Mouse (Mus musculus): ENCODE measurements around the gene Masp2. TPM values are rescaled to one million over a fixed set of nuclear protein-coding genes. Genes with fewer than 3 reads are reported as not detected.

Masp2 gene
- polyA plus RNA-seq, 1 experiment from 2014 or later = 0.10 TPM

- no peaks in the 10 kb centered on the region for H3K9me3 ChIP-seq
- H3K27ac ChIP-seq = no peak overlapping the region
- 77% methylated on average over 9 of the region's 9 CpGs for WGBS
Observed at GRCm38 (mm10) chr4:148586648-148587047, 15.7 kb upstream of the Masp2 start.

GRCm38 (mm10) chr4:148588793-148589192 is 13.6 kb upstream of the Masp2 start:
- WGBS = 83% methylated on average over 9 of the region's 9 CpGs
- Histone ChIP-seq H3K4me2 (no peak overlapping the region), H3K4me3 (replicated peaks) (no peak overlapping the region), H3K9ac (replicated peaks) (no peak overlapping the region), H3K27ac (no peak overlapping the region), H3K4me1 (replicated peaks) (peaks cover 15% of the 10 kb centered on the region), H3K27me3 (no peaks in the 10 kb centered on the region), H3K9me3 (no peaks in the 10 kb centered on the region), H3K36me3 (peaks cover 12% of the 10 kb centered on the region)
- no peak for ATAC-seq (ENCODE audit: insufficient number of reproducible peaks, insufficient read depth, low FRiP score, low TSS enrichment, low read depth)

More at GRCm38 (mm10) chr4:148586648-148587047, 15.7 kb upstream of the Masp2 start:
- H3K4me3 ChIP-seq (replicated peaks) = no peak overlapping the region
- H3K4me1 ChIP-seq (replicated peaks) = peaks cover 4% of the 10 kb centered on the region; the same call in 1 of the 2 replicates
- no peaks in the 10 kb centered on the region for H3K27me3 ChIP-seq
- no peak overlapping the region for H3K4me2 ChIP-seq
- H3K36me3 ChIP-seq = peaks cover 20% of the 10 kb centered on the region
- H3K9ac ChIP-seq (replicated peaks) = no peak overlapping the region
- no peak for ATAC-seq (ENCODE audit: insufficient number of reproducible peaks, insufficient read depth, low FRiP score, low TSS enrichment, low read depth)

GRCm38 (mm10) chr4:148589565-148589964 is 12.8 kb upstream of the Masp2 start:
- peaks cover 19% of the 10 kb centered on the region for H3K36me3 ChIP-seq
- H3K27me3 ChIP-seq = no peaks in the 10 kb centered on the region
- no peak overlapping the region for H3K4me3 ChIP-seq (replicated peaks)
- H3K4me1 ChIP-seq (replicated peaks) = peaks cover 15% of the 10 kb centered on the region
- ATAC-seq (ENCODE audit: insufficient number of reproducible peaks, insufficient read depth, low FRiP score, low TSS enrichment, low read depth) = no peak
- WGBS = 54% methylated on average over 7 of the region's 8 CpGs
- no peak overlapping the region for H3K27ac ChIP-seq
- H3K4me2 ChIP-seq = no peak overlapping the region
- H3K9ac ChIP-seq (replicated peaks) = no peak overlapping the region
- no peaks in the 10 kb centered on the region for H3K9me3 ChIP-seq

GRCm38 (mm10) chr4:148590421-148591170 is 11.8 kb upstream of the Masp2 start:
- Histone ChIP-seq H3K4me3 (replicated peaks) (peak overlapping the region; percentile 98), H3K27me3 (no peaks in the 10 kb centered on the region), H3K4me1 (replicated peaks) (peaks cover 15% of the 10 kb centered on the region), H3K9ac (replicated peaks) (peak overlapping the region; percentile 52), H3K36me3 (peaks cover 30% of the 10 kb centered on the region), H3K27ac (peak overlapping the region; percentile 66), H3K9me3 (no peaks in the 10 kb centered on the region), H3K4me2 (peak overlapping the region; percentile 91)
- ATAC-seq (ENCODE audit: insufficient number of reproducible peaks, insufficient read depth, low FRiP score, low TSS enrichment, low read depth) = no peak
- WGBS = 7% methylated on average over 18 of the region's 18 CpGs

GRCm38 (mm10) chr4:148591171-148591630 is 11.2 kb upstream of the Masp2 start, which contains the start of gene Srm:
Gene Srm (plus strand): TSS chr4:148591503.
- Histone ChIP-seq H3K4me1 (replicated peaks) (peaks cover 15% of the 10 kb centered on the region), H3K27me3 (no peaks in the 10 kb centered on the region), H3K4me2 (peak within 1 kb of the TSS; percentile 91), H3K9ac (replicated peaks) (peak within 1 kb of the TSS; percentile 88), H3K9me3 (no peaks in the 10 kb centered on the region), H3K4me3 (replicated peaks) (peak within 1 kb of the TSS; percentile 98), H3K27ac (peak within 1 kb of the TSS; percentile 66), H3K36me3 (peaks cover 36% of the 10 kb centered on the region)
- 0% methylated on average over 33 of the region's 50 CpGs for WGBS
- ATAC-seq (ENCODE audit: insufficient number of reproducible peaks, insufficient read depth, low FRiP score, low TSS enrichment, low read depth) = peak; percentile 98

- peak overlapping the region; percentile 91 for H3K4me2 ChIP-seq
- H3K27ac ChIP-seq = no peak overlapping the region
- peaks cover 42% of the 10 kb centered on the region for H3K36me3 ChIP-seq
- H3K9ac ChIP-seq (replicated peaks) = peak overlapping the region; percentile 88
- peaks cover 15% of the 10 kb centered on the region for H3K4me1 ChIP-seq (replicated peaks)
- H3K4me3 ChIP-seq (replicated peaks) = peak overlapping the region; percentile 98
- WGBS = 1% methylated on average over 47 of the region's 53 CpGs
- H3K27me3 ChIP-seq = no peaks in the 10 kb centered on the region
- peak; percentile 63 for ATAC-seq (ENCODE audit: insufficient number of reproducible peaks, insufficient read depth, low FRiP score, low TSS enrichment, low read depth)
- H3K9me3 ChIP-seq = no peaks in the 10 kb centered on the region
Observed at GRCm38 (mm10) chr4:148591637-148592380, 10.5 kb upstream of the Masp2 start.

GRCm38 (mm10) chr4:148593996-148594395 is 8.4 kb upstream of the Masp2 start:
- H3K4me3 ChIP-seq (replicated peaks) = no peak overlapping the region
- 95% methylated on average over 11 of the region's 11 CpGs for WGBS
- peaks cover 15% of the 10 kb centered on the region for H3K4me1 ChIP-seq (replicated peaks)
- no peak overlapping the region for H3K4me2 ChIP-seq
- no peaks in the 10 kb centered on the region for H3K9me3 ChIP-seq
- peaks cover 64% of the 10 kb centered on the region for H3K36me3 ChIP-seq
- no peak overlapping the region for H3K9ac ChIP-seq (replicated peaks)
- no peaks in the 10 kb centered on the region for H3K27me3 ChIP-seq
- ATAC-seq (ENCODE audit: insufficient number of reproducible peaks, insufficient read depth, low FRiP score, low TSS enrichment, low read depth) = no peak
- H3K27ac ChIP-seq = no peak overlapping the region

GRCm38 (mm10) chr4:148595916-148596315 is 6.4 kb upstream of the Masp2 start:
- H3K9ac ChIP-seq (replicated peaks) = no peak overlapping the region
- no peaks in the 10 kb centered on the region for H3K27me3 ChIP-seq
- no peak overlapping the region for H3K27ac ChIP-seq
- no peaks in the 10 kb centered on the region for H3K9me3 ChIP-seq
- H3K4me2 ChIP-seq = no peak overlapping the region
- WGBS = 91% methylated on average over 6 of the region's 6 CpGs
- ATAC-seq (ENCODE audit: insufficient number of reproducible peaks, insufficient read depth, low FRiP score, low TSS enrichment, low read depth) = no peak
- peaks cover 11% of the 10 kb centered on the region for H3K4me1 ChIP-seq (replicated peaks)
- H3K4me3 ChIP-seq (replicated peaks) = no peak overlapping the region
- H3K36me3 ChIP-seq = peaks cover 71% of the 10 kb centered on the region

GRCm38 (mm10) chr4:148596731-148597130 is 5.6 kb upstream of the Masp2 start:
- Histone ChIP-seq H3K27ac (no peak overlapping the region), H3K36me3 (peaks cover 71% of the 10 kb centered on the region), H3K4me3 (replicated peaks) (no peak overlapping the region), H3K4me1 (replicated peaks) (peaks cover 11% of the 10 kb centered on the region), H3K4me2 (no peak overlapping the region), H3K9ac (replicated peaks) (no peak overlapping the region), H3K27me3 (no peaks in the 10 kb centered on the region), H3K9me3 (no peaks in the 10 kb centered on the region)
- WGBS = 97% methylated on average over 3 of the region's 3 CpGs
- no peak for ATAC-seq (ENCODE audit: insufficient number of reproducible peaks, insufficient read depth, low FRiP score, low TSS enrichment, low read depth)

GRCm38 (mm10) chr4:148598826-148599225 is 3.5 kb upstream of the Masp2 start:
- Histone ChIP-seq H3K36me3 (peaks cover 59% of the 10 kb centered on the region), H3K9ac (replicated peaks) (no peak overlapping the region), H3K9me3 (no peaks in the 10 kb centered on the region), H3K27me3 (no peaks in the 10 kb centered on the region), H3K27ac (no peak overlapping the region), H3K4me1 (replicated peaks) (no peaks in the 10 kb centered on the region), H3K4me2 (no peak overlapping the region), H3K4me3 (replicated peaks) (no peak overlapping the region)
- no peak for ATAC-seq (ENCODE audit: insufficient number of reproducible peaks, insufficient read depth, low FRiP score, low TSS enrichment, low read depth)
- 93% methylated on average over 12 of the region's 12 CpGs for WGBS

- Histone ChIP-seq H3K4me3 (replicated peaks) (no peak overlapping the region), H3K4me2 (no peak overlapping the region), H3K27ac (no peak overlapping the region), H3K9ac (replicated peaks) (no peak overlapping the region), H3K4me1 (replicated peaks) (no peaks in the 10 kb centered on the region), H3K9me3 (no peaks in the 10 kb centered on the region), H3K36me3 (peaks cover 44% of the 10 kb centered on the region), H3K27me3 (no peaks in the 10 kb centered on the region)
- ATAC-seq (ENCODE audit: insufficient number of reproducible peaks, insufficient read depth, low FRiP score, low TSS enrichment, low read depth) = no peak
- WGBS = 75% methylated on average over 4 of the region's 4 CpGs
Observed at GRCm38 (mm10) chr4:148600316-148600715, 2.0 kb upstream of the Masp2 start.
